Mouse (Mus musculus): ENCODE data around the gene Naxd. TPM values are rescaled to one million over a fixed set of nuclear protein-coding genes. Genes with fewer than 3 reads are reported as not detected.
A peak's percentile ranks its signal among the peaks of the same experiment; 100 is the strongest.

Naxd gene
- polyA plus RNA-seq, 1 experiment from 2014 or later = 108 TPM

DNA sequence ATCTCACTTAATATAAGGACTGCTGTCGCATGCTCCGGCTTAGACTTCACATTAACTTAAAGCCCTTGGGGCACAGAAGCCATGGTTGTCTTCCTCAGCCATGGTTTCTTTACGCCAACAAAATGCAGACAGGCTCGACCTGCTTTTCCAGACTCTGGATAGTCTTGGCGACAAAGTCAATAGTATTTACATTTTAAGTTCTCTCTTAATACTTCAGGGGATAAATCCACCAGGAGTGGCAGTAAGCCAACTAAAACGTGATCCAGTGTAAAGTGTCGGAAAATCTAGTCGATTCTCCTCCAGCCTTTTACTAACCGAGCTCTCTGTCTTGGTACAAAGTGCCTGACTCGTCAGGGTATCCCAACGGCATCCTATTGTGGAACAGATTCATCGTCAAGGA lies 975 bp downstream of the Naxd start:
- no peaks in the 10 kb centered on the region for H3K27me3 ChIP-seq (ENCODE audit: control insufficient read depth, insufficient read depth, low read length)
- no peaks in the 10 kb centered on the region for H3K9me3 ChIP-seq (ENCODE audit: control insufficient read depth, low read length)
- H3K4me1 ChIP-seq (ENCODE audit: control insufficient read depth, insufficient read depth, low read length) = no peaks in the 10 kb centered on the region; the same call in 1 of the 2 replicates
- peak overlapping the region; percentile 94 for H3K4me3 ChIP-seq (ENCODE audit: low read depth, low read length)
- H3K9ac ChIP-seq (ENCODE audit: low read length) = no peak overlapping the region
- peak overlapping the region; percentile 64 for H3K4me2 ChIP-seq (ENCODE audit: low read depth)
- 78% methylated on average over 12 of the region's 12 CpGs for WGBS
- no peak for DNase-seq (ENCODE audit: low spot score)
- no peak overlapping the region for H3K27ac ChIP-seq (ENCODE audit: low read depth, low read length)
- no peak for ATAC-seq (ENCODE audit: insufficient read depth, low FRiP score, low TSS enrichment)
- peaks cover 2% of the 10 kb centered on the region; the same call in 1 of the 2 replicates for H3K36me3 ChIP-seq (ENCODE audit: control insufficient read depth, insufficient read depth, low read length)

DNA sequence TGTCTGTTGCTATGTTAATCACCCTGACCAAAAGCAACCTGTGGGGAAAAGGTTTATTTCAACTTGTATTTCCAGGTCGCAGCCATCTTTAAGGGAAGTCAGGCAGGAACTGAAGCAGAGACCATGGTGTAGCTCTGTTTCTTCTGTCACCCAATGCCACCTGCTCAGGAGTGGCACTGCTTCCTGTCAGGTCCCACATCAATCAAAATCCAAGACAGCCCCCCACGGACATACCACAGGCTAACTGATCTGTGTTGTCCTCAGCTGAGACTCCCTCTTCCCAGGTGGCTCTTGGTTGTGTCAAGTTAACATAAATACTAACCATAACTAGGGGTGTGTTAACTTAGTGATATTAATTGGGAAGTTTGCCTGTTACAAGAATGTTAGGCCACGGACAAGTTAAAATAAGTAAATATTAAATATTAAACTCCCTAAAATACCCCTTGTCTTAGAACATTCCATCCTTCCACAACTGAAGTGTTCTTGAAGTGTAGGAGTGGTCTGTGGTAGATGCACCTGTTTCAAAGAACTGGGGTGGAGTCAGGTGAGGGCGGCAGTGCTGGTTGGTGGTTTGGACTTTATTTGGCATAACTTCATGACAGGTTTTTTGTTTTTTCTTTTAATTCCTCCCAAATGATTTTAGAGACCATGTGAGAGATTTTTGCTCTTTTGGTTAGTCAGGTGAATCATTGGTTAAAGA lies 1.6 kb downstream of the Naxd start:
- H3K9ac ChIP-seq (ENCODE audit: low read length) = no peak overlapping the region
- no peak overlapping the region for H3K4me3 ChIP-seq (ENCODE audit: low read depth, low read length)
- H3K36me3 ChIP-seq (ENCODE audit: control insufficient read depth, insufficient read depth, low read length) = peaks cover 6% of the 10 kb centered on the region
- H3K27me3 ChIP-seq (ENCODE audit: control insufficient read depth, insufficient read depth, low read length) = no peaks in the 10 kb centered on the region
- ATAC-seq (ENCODE audit: insufficient read depth, low FRiP score, low TSS enrichment) = no peak
- H3K27ac ChIP-seq (ENCODE audit: low read depth, low read length) = no peak overlapping the region
- H3K4me1 ChIP-seq (ENCODE audit: control insufficient read depth, insufficient read depth, low read length) = no peaks in the 10 kb centered on the region; the same call in 1 of the 2 replicates
- no peak overlapping the region for H3K4me2 ChIP-seq (ENCODE audit: low read depth)
- H3K9me3 ChIP-seq (ENCODE audit: control insufficient read depth, low read length) = no peaks in the 10 kb centered on the region
- no peak for DNase-seq (ENCODE audit: low spot score)
- WGBS = 88% methylated on average over 4 of the region's 4 CpGs

DNA sequence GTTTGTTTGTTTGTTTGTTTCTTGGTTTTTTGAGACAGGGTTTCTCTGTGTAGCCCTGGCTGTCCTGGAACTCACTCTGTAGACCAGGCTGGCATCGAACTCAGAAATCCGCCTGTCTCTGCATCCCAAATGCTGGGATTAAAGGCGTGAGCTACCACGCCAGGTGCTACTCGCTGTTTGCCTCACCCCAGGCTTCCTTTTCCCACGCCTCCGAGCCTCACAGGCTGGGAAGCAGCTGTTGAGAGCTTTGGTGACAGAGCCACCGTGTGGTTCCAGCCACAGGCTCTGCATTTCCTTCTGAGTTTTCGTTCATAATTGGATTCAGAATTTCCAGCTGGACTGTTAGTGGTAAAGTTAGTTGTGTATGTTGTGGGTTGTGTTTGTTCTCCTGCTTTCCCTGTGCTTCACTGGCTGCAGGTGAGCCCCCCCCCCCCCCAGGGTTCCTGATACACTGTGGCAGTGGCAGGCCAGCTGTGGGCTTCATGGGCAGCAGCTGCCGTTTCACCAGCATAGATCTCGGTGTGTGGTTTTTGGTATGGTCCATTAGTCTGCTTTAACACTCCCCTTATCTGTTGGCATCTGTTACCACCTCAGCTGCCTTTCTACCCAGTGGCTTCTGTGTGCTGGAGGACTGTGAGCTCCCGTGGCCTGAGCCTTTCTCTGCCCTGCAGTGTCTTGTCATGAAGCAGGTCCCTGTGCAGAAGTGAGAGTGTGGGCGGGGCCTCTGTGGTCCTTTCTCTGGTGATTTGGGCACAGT lies 6.3 kb downstream of the Naxd start:
- Histone ChIP-seq H3K4me1 (ENCODE audit: control insufficient read depth, insufficient read depth, low read length) (no peaks in the 10 kb centered on the region; the same call in 1 of the 2 replicates), H3K4me2 (ENCODE audit: low read depth) (no peak overlapping the region), H3K36me3 (ENCODE audit: control insufficient read depth, insufficient read depth, low read length) (peaks cover 14% of the 10 kb centered on the region), H3K9ac (ENCODE audit: low read length) (no peak overlapping the region), H3K27me3 (ENCODE audit: control insufficient read depth, insufficient read depth, low read length) (no peaks in the 10 kb centered on the region), H3K9me3 (ENCODE audit: control insufficient read depth, low read length) (no peaks in the 10 kb centered on the region), H3K4me3 (ENCODE audit: low read depth, low read length) (no peak overlapping the region), H3K27ac (ENCODE audit: low read depth, low read length) (no peak overlapping the region)
- DNase-seq (ENCODE audit: low spot score) (no peak), ATAC-seq (ENCODE audit: insufficient read depth, low FRiP score, low TSS enrichment) (no peak)
- WGBS = 88% methylated on average over 13 of the region's 13 CpGs

DNA sequence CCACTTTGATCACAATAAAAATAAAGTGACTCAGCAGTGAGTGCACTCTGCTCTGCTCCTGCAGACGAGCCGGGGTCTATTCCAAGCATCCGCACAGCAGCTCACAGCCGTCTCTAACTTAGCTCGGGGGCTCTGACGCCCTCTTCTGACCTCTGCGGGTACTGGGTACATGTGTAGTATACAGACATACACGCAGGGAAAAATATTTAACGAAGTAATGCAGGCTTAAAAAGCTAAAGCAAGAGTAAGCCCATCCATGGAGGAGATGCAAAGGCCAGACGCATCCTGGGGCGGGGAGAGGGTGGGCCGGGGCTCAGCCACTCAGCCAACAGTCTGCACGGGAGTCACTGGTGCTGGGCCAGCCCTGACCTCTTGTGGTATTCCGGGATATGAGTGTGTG lies 8.8 kb downstream of the Naxd start:
- no peaks in the 10 kb centered on the region for H3K9me3 ChIP-seq (ENCODE audit: control insufficient read depth, low read length)
- WGBS = 84% methylated on average over 14 of the region's 14 CpGs
- no peaks in the 10 kb centered on the region for H3K4me1 ChIP-seq (ENCODE audit: control insufficient read depth, insufficient read depth, low read length)
- H3K36me3 ChIP-seq (ENCODE audit: control insufficient read depth, insufficient read depth, low read length) = peaks cover 25% of the 10 kb centered on the region
- ATAC-seq (ENCODE audit: insufficient read depth, low FRiP score, low TSS enrichment) (no peak), DNase-seq (ENCODE audit: low spot score) (no peak)
- no peaks in the 10 kb centered on the region for H3K27me3 ChIP-seq (ENCODE audit: control insufficient read depth, insufficient read depth, low read length)
- no peak overlapping the region for H3K27ac ChIP-seq (ENCODE audit: low read depth, low read length)
- H3K4me2 ChIP-seq (ENCODE audit: low read depth) = no peak overlapping the region
- no peak overlapping the region for H3K9ac ChIP-seq (ENCODE audit: low read length)
- no peak overlapping the region for H3K4me3 ChIP-seq (ENCODE audit: low read depth, low read length)

DNA sequence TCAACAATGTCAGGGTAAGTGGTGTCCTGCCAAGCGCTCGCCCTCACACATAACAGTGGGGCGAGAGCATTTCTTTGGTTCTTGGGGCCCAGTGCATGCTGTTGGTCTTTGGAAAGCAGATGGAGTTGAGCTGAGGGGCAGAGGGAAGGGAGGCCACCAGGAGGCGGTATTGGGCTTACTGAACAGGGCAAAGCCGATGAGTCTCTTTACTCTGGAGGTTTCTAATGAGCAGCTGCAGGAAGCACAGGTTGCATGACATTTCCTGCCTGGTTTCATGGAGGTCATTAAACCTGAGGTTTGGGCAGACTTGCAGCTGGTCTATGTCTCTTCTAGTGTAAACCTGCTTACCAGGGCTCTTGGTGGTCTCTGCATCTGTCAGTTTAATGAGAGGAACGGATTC lies 9.5 kb downstream of the Naxd start:
- no peak for ATAC-seq (ENCODE audit: insufficient read depth, low FRiP score, low TSS enrichment)
- Histone ChIP-seq H3K9me3 (ENCODE audit: control insufficient read depth, low read length) (no peaks in the 10 kb centered on the region), H3K9ac (ENCODE audit: low read length) (no peak overlapping the region), H3K27me3 (ENCODE audit: control insufficient read depth, insufficient read depth, low read length) (no peaks in the 10 kb centered on the region), H3K4me1 (ENCODE audit: control insufficient read depth, insufficient read depth, low read length) (no peaks in the 10 kb centered on the region), H3K4me2 (ENCODE audit: low read depth) (no peak overlapping the region), H3K36me3 (ENCODE audit: control insufficient read depth, insufficient read depth, low read length) (peaks cover 25% of the 10 kb centered on the region), H3K27ac (ENCODE audit: low read depth, low read length) (no peak overlapping the region), H3K4me3 (ENCODE audit: low read depth, low read length) (no peak overlapping the region)
- 79% methylated on average over 6 of the region's 6 CpGs for WGBS
- DNase-seq (ENCODE audit: low spot score) = peak; percentile 54

DNA sequence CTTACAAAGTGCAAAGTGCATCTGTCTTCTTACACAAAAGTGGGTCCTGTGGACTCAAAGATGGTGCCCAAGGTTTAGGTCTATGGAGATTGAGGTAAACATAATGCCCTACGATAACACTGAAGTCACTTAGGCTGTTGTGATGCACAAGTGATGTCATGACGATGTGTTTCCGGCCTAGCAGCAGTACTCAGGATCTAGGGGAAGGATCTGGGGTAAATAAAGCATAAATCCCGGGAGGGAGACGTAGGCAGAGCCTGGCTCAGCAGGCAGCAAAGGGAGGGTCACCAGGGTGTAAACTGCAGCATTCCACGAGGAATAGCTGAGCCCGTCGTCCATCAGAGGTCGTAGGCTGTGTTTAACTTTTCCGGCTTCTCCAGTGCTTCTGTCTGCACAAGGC lies 11.6 kb downstream of the Naxd start:
- Histone ChIP-seq H3K9me3 (ENCODE audit: control insufficient read depth, low read length) (no peaks in the 10 kb centered on the region), H3K4me2 (ENCODE audit: low read depth) (no peak overlapping the region), H3K9ac (ENCODE audit: low read length) (no peak overlapping the region), H3K27ac (ENCODE audit: low read depth, low read length) (no peak overlapping the region), H3K27me3 (ENCODE audit: control insufficient read depth, insufficient read depth, low read length) (no peaks in the 10 kb centered on the region), H3K4me1 (ENCODE audit: control insufficient read depth, insufficient read depth, low read length) (no peaks in the 10 kb centered on the region), H3K4me3 (ENCODE audit: low read depth, low read length) (no peak overlapping the region), H3K36me3 (ENCODE audit: control insufficient read depth, insufficient read depth, low read length) (peaks cover 27% of the 10 kb centered on the region)
- ATAC-seq (ENCODE audit: insufficient read depth, low FRiP score, low TSS enrichment) (no peak), DNase-seq (ENCODE audit: low spot score) (no peak)
- WGBS = 83% methylated on average over 10 of the region's 10 CpGs

DNA sequence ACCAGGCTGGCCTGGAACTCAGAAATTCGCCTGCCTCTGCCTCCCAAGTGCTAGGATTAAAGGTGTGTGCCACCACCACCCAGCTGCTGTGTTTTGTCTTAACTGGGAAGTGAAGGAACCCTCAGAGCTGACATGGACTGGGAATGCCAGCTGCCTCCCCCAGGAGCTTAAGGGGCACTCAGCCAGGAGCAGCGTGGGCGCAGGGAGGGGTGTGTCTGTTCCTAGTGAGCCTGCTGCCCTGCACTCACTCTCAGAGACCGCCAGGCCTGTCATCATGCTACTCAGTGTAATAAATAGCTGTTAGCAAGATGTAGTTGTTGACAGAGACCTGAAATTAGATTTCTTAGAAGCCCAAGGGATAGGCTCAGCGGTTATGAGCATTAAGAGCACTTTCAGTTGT lies 13.7 kb downstream of the Naxd start:
- H3K9me3 ChIP-seq (ENCODE audit: control insufficient read depth, low read length) = no peaks in the 10 kb centered on the region
- DNase-seq (ENCODE audit: low spot score) = no peak
- H3K4me2 ChIP-seq (ENCODE audit: low read depth) = no peak overlapping the region
- no peak overlapping the region for H3K9ac ChIP-seq (ENCODE audit: low read length)
- H3K36me3 ChIP-seq (ENCODE audit: control insufficient read depth, insufficient read depth, low read length) = peaks cover 23% of the 10 kb centered on the region
- no peak overlapping the region for H3K4me3 ChIP-seq (ENCODE audit: low read depth, low read length)
- WGBS = 93% methylated on average over 5 of the region's 5 CpGs
- H3K27ac ChIP-seq (ENCODE audit: low read depth, low read length) = no peak overlapping the region
- no peaks in the 10 kb centered on the region for H3K27me3 ChIP-seq (ENCODE audit: control insufficient read depth, insufficient read depth, low read length)
- no peaks in the 10 kb centered on the region for H3K4me1 ChIP-seq (ENCODE audit: control insufficient read depth, insufficient read depth, low read length)
- no peak for ATAC-seq (ENCODE audit: insufficient read depth, low FRiP score, low TSS enrichment)

DNA sequence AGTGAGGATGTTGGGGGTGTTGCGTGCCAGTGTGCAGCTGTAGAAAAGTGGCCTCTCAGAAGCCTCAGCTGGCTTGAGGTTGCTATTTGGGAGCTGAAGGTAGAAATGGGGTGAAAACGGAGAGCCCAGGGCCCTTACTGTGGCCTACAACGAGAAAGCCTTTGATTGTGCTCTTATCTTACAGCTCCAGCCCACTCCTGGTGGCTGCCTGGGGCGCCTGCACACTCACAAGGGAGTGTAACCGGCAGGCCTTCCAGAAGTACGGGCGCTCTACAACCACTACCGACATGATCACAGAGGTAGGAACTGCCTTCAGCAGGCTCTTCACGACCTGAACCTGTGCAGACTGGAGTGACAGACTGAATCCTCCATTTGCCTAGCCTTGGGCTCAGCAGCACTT lies 15.4 kb downstream of the Naxd start:
- Histone ChIP-seq H3K27ac (ENCODE audit: low read depth, low read length) (no peak overlapping the region), H3K4me2 (ENCODE audit: low read depth) (no peak overlapping the region), H3K36me3 (ENCODE audit: control insufficient read depth, insufficient read depth, low read length) (peaks cover 26% of the 10 kb centered on the region), H3K27me3 (ENCODE audit: control insufficient read depth, insufficient read depth, low read length) (no peaks in the 10 kb centered on the region), H3K4me3 (ENCODE audit: low read depth, low read length) (no peak overlapping the region), H3K9ac (ENCODE audit: low read length) (no peak overlapping the region), H3K9me3 (ENCODE audit: control insufficient read depth, low read length) (no peaks in the 10 kb centered on the region), H3K4me1 (ENCODE audit: control insufficient read depth, insufficient read depth, low read length) (no peaks in the 10 kb centered on the region)
- DNase-seq (ENCODE audit: low spot score) (no peak), ATAC-seq (ENCODE audit: insufficient read depth, low FRiP score, low TSS enrichment) (no peak)
- 89% methylated on average over 9 of the region's 9 CpGs for WGBS

DNA sequence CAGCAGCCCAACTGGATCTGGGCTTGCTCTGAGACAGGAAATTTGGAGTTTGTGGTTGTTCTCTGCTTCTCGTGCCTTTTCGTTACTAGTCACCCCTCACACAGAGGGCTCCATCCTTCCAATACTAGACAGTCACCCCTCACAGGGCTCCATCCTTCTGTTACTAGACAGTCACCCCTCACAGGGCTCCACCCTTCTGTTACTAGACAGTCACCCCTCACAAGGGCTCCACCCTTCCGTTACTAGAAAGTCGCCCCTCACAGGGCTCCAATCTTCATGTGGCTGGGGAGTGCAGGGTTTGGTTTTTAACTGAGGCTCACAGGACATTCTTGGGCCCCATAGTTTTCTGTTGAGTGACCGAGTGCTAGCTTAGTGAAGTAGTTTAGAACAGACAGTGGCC lies 15.9 kb downstream of the Naxd start:
- Histone ChIP-seq H3K36me3 (ENCODE audit: control insufficient read depth, insufficient read depth, low read length) (peaks cover 26% of the 10 kb centered on the region), H3K4me3 (ENCODE audit: low read depth, low read length) (no peak overlapping the region), H3K4me2 (ENCODE audit: low read depth) (no peak overlapping the region), H3K27me3 (ENCODE audit: control insufficient read depth, insufficient read depth, low read length) (no peaks in the 10 kb centered on the region), H3K4me1 (ENCODE audit: control insufficient read depth, insufficient read depth, low read length) (no peaks in the 10 kb centered on the region), H3K27ac (ENCODE audit: low read depth, low read length) (no peak overlapping the region), H3K9me3 (ENCODE audit: control insufficient read depth, low read length) (no peaks in the 10 kb centered on the region), H3K9ac (ENCODE audit: low read length) (no peak overlapping the region)
- WGBS = 89% methylated on average over 5 of the region's 5 CpGs
- DNase-seq (ENCODE audit: low spot score) (no peak), ATAC-seq (ENCODE audit: insufficient read depth, low FRiP score, low TSS enrichment) (no peak)

Measured in neural tube, embryonic 11.5 days (tissue).